Mouse (Mus musculus): ENCODE results near the gene Ccdc8. TPM values are rescaled to one million over a fixed set of nuclear protein-coding genes. Genes with fewer than 3 reads are reported as not detected.
A peak's percentile ranks its signal among the peaks of the same experiment; 100 is the strongest.
"Not testable (repeated sequence)": the region's sequence is repeated elsewhere in the genome, so short reads cannot be mapped to it uniquely, and the experiment has no call there.

Ccdc8 gene
- polyA plus RNA-seq, 1 experiment: 0.87 TPM

DNA sequence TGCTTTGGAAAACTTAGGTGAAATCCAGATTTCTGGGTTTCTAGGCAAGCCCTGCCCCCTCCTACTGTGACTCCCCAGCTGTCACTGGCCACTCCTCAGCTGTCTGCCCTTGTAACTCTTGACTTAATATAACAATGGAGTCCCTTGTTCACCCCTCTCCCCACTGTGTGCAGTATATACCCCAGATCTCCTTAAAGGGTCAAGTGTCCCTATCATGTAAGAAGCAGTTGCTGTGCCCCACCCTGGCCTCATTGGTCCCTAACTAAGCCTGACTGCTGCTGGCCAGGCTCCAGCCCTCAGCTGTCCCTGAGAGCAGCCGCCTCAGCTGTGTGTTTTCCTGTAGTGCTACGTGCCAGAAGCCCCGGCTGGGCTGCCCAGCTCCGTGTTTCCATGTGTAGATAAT, 44.5 kb upstream of the Ccdc8 start:
- peak; percentile 57 to 59 for DNase-seq
- Histone ChIP-seq H3K27ac (ENCODE audit: insufficient read depth, low read length) (peak overlapping the region; percentile 62; the same call in 1 of the 2 replicates), H3K4me3 (replicated peaks; ENCODE audit: insufficient read depth, low read depth, low read length) (peak overlapping the region; percentile 87), H3K4me1 (ENCODE audit: control insufficient read depth, insufficient read depth, low read length) (peaks cover 26% of the 10 kb centered on the region; the same call in 1 of the 2 replicates), H3K27me3 (ENCODE audit: control insufficient read depth, insufficient read depth, low read length) (no peaks in the 10 kb centered on the region)
- TF ChIP-seq POLR2A (IDR thresholded peaks at IDR 0.05; ENCODE audit: borderline replicate concordance, insufficient read depth, low read length): no peak
- TF ChIP-seq CTCF (IDR thresholded peaks at IDR 0.05; ENCODE audit: borderline replicate concordance, insufficient read depth, low read depth, low read length): no peak
- 0% methylated on average over 4 of the region's 4 CpGs for WGBS

DNA sequence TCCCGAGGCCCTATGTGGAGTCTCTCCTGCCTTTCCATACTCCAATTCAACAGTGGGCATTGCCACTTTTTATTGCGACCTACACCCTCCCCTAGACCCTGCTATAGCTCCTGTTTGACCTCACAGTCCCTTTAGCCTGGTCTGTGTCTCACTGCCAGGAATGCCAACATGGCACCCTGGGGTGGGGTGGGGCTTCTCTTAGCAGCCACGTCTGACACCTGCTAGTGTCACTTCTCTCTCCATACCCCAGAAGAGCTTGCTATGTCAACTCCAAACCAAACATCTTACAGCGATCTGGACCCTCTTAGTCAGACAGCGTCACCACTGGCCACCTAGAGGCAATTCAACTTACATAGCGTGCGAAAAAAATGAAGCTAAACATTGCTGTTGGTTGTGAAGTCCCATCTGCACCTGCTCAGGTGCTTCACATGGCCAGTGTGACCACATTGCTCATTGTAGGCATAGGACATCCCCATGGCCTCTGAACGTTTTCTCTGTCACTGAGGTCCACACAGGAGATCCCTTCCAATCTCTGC, 43.5 kb upstream of the Ccdc8 start:
- H3K27me3 ChIP-seq (ENCODE audit: control insufficient read depth, insufficient read depth, low read length): no peaks in the 10 kb centered on the region
- no peak overlapping the region for H3K4me3 ChIP-seq (replicated peaks; ENCODE audit: insufficient read depth, low read depth, low read length)
- 56% methylated on average over 8 of the region's 8 CpGs for WGBS
- H3K27ac ChIP-seq (ENCODE audit: insufficient read depth, low read length): peak overlapping the region; percentile 17; the same call in 1 of the 2 replicates
- TF ChIP-seq CTCF (IDR thresholded peaks at IDR 0.05; ENCODE audit: borderline replicate concordance, insufficient read depth, low read depth, low read length): no peak
- H3K4me1 ChIP-seq (ENCODE audit: control insufficient read depth, insufficient read depth, low read length): peaks cover 23% of the 10 kb centered on the region; the same call in 1 of the 2 replicates
- DNase-seq: peak in 1 of 2 experiments; percentile 45

DNA sequence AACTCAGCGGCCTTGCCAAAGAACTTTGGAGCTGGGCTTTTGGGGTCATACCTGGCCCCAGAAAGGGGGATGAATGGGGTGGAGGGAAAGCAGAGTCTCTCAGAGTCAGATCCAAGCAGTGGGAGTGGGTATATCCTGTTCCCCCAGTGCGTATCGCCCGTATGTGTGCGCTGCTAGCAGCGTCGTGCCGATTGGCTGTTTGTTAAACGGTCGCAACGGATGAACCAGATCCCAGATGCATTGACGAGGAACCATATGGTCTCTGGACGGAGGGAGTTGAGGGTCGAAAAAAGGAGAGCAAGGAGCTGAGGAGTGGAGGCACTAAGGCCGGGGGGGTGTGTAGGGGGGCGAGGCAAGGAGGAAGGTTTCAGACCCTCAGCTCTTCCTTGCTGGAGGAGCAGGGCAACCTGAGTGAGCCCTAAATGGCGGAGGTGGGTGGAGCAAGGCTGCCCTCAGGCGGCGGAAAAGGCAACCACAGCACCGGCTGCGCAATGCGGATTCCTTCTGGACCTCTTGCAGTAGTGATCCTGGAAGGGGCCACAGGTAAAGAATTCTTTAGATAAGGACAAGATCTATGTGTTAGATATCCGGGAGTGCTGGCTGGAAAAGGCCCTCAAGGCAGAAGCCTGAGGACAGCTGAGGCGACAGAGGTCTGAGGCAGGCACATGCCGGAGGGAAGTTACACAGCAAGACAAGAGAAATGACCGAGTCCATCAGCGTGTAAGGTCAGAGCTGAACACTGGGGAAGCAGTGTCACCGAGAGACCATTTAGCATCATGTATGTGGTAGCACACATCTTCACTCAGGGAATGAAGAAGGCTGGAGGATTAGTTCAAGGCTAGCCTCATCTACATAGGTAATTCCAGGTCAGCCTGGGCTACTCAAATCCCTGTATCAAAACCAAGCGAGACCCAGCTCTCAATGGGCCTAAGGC, 42.3 kb upstream of the Ccdc8 start:
- WGBS: 6% methylated on average over 29 of the region's 29 CpGs
- Histone ChIP-seq H3K27ac (ENCODE audit: insufficient read depth, low read length) (peak overlapping the region; percentile 53), H3K27me3 (ENCODE audit: control insufficient read depth, insufficient read depth, low read length) (no peaks in the 10 kb centered on the region), H3K4me3 (replicated peaks; ENCODE audit: insufficient read depth, low read depth, low read length) (peak overlapping the region; percentile 49), H3K4me1 (ENCODE audit: control insufficient read depth, insufficient read depth, low read length) (peaks cover 19% of the 10 kb centered on the region; the same call in 1 of the 2 replicates)
- TF ChIP-seq POLR2A (IDR thresholded peaks at IDR 0.05; ENCODE audit: borderline replicate concordance, insufficient read depth, low read length) (peak; percentile 32; the same call in 1 of the 2 replicates), CTCF (IDR thresholded peaks at IDR 0.05; ENCODE audit: borderline replicate concordance, insufficient read depth, low read depth, low read length) (peak; percentile 94)
- DNase-seq: peak; percentile 88 to 93

DNA sequence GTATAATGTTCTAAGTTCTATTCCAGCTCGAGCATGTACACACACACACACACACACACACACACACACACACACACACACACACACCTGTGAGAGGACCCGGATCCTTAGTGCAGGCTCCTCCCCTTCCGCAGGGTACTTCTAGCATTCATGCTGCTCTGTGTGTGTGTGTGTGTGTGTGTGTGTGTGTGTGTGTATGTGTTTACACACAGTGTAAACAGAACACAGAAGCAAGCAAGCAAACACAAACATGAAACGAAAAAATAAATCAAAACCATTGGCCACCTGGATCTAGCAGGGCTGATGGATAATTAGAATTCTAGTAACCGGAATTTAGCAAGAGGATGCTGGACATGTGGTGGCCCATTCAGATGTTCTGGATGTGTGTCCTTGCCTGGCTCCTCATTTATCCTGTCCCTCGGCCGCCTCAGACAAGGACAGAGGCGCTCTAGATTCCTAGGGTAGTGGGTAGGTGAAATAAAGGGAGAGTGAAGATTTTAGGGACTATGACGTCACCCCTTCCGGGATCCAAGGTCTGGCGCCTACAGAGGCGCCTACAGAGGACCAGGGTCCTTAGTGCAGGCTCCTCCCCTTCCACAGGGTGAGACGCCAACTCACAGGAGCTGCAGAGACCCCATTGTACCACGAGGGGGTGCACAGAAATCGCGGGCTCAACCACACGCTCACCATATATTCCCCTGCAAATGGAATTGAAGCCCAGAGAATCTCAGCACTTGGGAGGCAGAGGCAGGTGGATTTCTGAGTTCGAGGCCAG, 41.5 kb upstream of the Ccdc8 start:
- WGBS: 24% methylated on average over 18 of the region's 18 CpGs
- no peaks in the 10 kb centered on the region for H3K27me3 ChIP-seq (ENCODE audit: control insufficient read depth, insufficient read depth, low read length)
- no peak overlapping the region for H3K4me3 ChIP-seq (replicated peaks; ENCODE audit: insufficient read depth, low read depth, low read length)
- DNase-seq: peak; percentile 80 to 86
- peak overlapping the region; percentile 53; the same call in 1 of the 2 replicates for H3K27ac ChIP-seq (ENCODE audit: insufficient read depth, low read length)
- peak; percentile 77 for TF ChIP-seq CTCF (IDR thresholded peaks at IDR 0.05; ENCODE audit: borderline replicate concordance, insufficient read depth, low read depth, low read length)
- no peak for TF ChIP-seq POLR2A (IDR thresholded peaks at IDR 0.05; ENCODE audit: borderline replicate concordance, insufficient read depth, low read length)
- H3K4me1 ChIP-seq (ENCODE audit: control insufficient read depth, insufficient read depth, low read length): peaks cover 19% of the 10 kb centered on the region; the same call in 1 of the 2 replicates

DNA sequence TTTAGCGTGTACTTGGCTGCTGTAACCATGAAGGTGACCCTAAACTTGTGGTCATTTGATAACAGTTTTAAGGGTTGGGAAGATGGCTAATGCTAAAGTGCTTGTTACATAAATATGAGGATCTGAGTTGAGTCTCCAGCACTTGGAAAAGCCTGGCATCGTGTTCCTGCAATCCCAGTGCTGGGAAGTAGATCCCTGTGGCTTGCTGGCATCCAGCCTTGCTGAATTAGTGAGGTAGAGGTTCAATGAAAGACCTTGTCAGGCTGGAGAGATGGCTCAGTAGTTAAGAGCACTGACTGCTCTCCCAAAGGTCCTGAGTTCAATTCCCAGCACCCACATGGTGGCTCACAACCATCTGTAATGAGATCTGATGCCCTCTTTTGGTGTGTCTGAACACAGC, 38.7 kb upstream of the Ccdc8 start:
- peaks cover 15% of the 10 kb centered on the region; the same call in 1 of the 2 replicates for H3K4me1 ChIP-seq (ENCODE audit: control insufficient read depth, insufficient read depth, low read length)
- not testable (repeated sequence) for H3K4me3 ChIP-seq (replicated peaks; ENCODE audit: insufficient read depth, low read depth, low read length); H3K27me3 ChIP-seq (ENCODE audit: control insufficient read depth, insufficient read depth, low read length); DNase-seq; H3K27ac ChIP-seq (ENCODE audit: insufficient read depth, low read length)
- WGBS: 40% methylated on average over 2 of the region's 2 CpGs

DNA sequence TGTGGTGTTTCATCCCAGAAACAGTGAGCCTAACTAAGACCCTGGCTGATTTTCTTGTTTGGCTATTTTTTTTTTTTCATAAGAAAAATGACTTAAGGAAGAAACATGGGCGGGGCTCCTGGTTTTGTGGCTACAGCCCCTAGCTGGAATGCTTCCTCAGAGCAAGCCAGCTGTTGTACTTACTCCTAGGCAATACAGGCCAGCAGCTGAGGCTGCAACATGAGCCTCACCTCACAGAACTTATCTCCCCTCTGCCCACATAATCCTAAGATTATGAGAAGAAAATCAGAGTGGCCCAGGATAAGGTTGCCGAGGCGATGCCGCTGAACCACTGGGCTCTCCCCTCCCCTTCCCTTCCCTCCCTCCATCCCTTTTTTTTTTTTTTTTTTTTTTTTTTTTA, 36.8 kb upstream of the Ccdc8 start:
- Histone ChIP-seq H3K4me3 (replicated peaks; ENCODE audit: insufficient read depth, low read depth, low read length) (no peak overlapping the region), H3K27ac (ENCODE audit: insufficient read depth, low read length) (no peak overlapping the region), H3K27me3 (ENCODE audit: control insufficient read depth, insufficient read depth, low read length) (no peaks in the 10 kb centered on the region), H3K4me1 (ENCODE audit: control insufficient read depth, insufficient read depth, low read length) (peaks cover 7% of the 10 kb centered on the region; the same call in 1 of the 2 replicates)
- no peak for TF ChIP-seq CTCF (IDR thresholded peaks at IDR 0.05; ENCODE audit: borderline replicate concordance, insufficient read depth, low read depth, low read length)
- no peak for TF ChIP-seq POLR2A (IDR thresholded peaks at IDR 0.05; ENCODE audit: borderline replicate concordance, insufficient read depth, low read length)
- DNase-seq: no peak
- WGBS: 96% methylated on average over 4 of the region's 4 CpGs

DNA sequence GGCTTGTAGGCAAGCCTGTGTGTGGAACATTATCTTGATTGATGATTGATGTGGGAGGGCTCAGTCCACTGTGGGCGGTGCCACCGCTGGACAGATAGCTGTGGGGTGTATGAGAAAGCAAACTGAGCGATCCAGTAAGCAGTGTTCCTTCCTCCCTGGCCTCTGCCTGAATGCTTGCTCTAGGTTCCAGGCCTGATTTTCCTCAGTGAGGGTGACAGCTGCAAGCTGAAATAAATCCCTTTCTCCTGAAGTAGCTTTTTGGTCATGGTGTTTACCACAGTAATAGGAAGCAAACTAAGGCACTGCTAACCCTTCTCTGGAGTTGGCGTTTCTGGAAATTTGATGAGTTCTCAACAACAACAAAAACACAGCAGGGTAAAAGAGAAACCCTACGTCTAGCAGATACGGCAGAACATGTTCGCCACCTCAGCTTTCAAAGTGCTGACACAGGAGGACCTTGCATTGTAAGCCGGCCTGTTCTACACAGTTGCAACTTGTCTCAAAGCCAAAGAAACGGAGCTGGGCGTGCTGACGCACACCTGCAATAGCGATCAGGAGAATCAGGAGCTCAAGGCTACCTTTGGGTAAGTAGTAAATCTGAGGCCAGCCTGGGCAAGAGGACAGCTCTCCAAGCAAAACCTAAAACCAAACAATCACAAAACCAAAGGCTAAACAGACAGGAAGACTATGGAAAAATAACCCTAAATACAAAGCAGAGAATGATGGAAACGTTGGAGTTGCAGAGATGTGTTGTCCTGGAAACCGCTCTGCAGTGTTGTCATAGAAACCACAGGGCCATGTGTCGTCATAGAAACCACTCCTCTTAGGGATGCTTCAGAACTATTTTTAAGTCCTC, 35.9 kb upstream of the Ccdc8 start:
- Histone ChIP-seq H3K4me3 (replicated peaks; ENCODE audit: insufficient read depth, low read depth, low read length) (no peak overlapping the region), H3K4me1 (ENCODE audit: control insufficient read depth, insufficient read depth, low read length) (peaks cover 14% of the 10 kb centered on the region; the same call in 1 of the 2 replicates), H3K27ac (ENCODE audit: insufficient read depth, low read length) (no peak overlapping the region), H3K27me3 (ENCODE audit: control insufficient read depth, insufficient read depth, low read length) (no peaks in the 10 kb centered on the region)
- DNase-seq: no peak
- WGBS: 41% methylated on average over 15 of the region's 15 CpGs
- TF ChIP-seq POLR2A (IDR thresholded peaks at IDR 0.05; ENCODE audit: borderline replicate concordance, insufficient read depth, low read length) (no peak), CTCF (IDR thresholded peaks at IDR 0.05; ENCODE audit: borderline replicate concordance, insufficient read depth, low read depth, low read length) (no peak)
